Mouse (Mus musculus): Measurements from ENCODE around the gene Lypd1. TPM values are rescaled to one million over a fixed set of nuclear protein-coding genes. Genes with fewer than 3 reads are reported as not detected.

The Lypd1 gene
- not detected for total RNA-seq (2023)

DNA sequence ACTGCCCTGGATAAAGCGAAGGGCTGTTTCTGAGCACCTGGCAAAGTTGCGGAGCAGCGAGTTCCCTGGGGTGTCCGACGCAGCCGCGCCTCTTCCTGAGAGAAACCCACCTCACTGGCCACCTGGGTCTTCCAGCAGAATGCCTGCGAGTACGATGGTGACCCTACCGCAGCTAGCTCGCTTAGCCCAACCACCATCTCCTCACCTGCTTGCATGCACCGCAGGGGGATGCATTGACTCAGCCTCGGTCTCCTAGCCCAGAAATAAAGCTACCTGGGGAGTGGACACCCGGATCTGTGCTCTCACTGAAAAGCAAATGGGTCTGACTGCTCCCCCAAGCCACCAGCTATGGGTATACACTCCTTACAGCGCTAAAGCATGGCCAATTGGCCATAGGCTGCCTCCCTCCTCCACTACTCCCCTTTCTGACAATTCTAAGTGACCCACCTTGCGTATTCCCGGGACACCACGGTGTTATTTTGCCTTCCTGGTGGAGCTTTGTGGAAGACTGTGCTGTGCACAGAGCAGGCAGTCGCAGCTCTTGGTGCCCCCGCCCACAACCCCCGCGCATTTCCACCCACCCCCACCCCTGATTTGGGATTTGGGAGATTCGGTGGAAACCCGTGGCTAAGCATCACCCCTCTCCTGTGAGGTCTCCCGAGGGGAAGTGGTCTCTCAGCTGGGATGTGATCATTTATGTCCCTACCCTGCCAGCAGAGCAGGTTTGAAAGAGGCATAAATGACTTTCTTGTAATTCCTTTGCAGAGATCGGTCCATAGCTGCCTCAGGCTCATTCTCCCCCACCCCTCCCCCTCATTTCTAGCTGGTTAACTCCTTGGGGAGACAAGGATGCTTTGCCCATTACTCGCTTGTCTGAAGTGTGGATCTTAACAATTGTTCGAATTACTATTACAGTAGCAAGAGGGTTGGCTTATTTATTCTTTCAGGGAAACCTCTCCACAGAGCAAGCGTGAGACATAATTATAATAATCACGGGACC lies at the start of gene Lypd1:
Gene Lypd1 (minus strand): TSS at position 501 of the 1,000 bp plus-strand sequence.

Other genes with a start within 250 kb of the Lypd1 start
- gene Gpr39, start 236.1 kb downstream of the Lypd1 start, total RNA-seq (2023): not detected